24 mouse cellular contexts compared by ENCODE assay signal in the genomic region with DNA sequence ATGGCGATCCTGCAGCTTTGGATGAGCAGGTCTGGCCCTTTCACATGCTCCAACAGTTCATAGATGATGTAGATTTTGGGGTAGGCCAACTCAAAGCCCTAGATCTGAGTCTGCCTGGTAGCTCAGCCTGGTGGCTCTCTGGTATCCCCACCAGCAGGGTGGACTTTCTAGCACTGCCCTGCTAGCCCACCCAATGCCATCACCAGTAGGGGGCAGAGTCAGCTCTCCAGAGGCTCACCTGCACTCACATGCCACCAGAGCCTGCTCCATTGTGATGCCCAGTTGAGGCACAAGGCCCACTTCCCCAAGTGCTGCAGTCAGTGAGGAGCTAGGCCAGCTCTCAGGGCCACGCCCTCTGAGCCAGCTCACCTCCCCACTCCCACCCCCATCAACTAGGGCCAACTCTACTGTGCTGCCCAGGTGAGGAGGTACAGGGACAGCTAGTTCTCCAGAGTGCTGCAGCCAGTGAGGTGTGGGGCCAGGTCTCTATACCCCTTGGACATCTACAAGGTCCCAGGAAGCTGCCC. TPM values are rescaled to one million over a fixed set of nuclear protein-coding genes. Genes with fewer than 3 reads are reported as not detected.
DNase-seq lines count a peak whose midpoint lies in the region; ATAC-seq and TF ChIP-seq lines count a peak whose summit lies in the region.
"Had no signal": no experiment of that assay in that cellular context is flagged by ENCODE, and none has a peak within 500 bp of the region (broad histone marks: within the 10 kb centered on the region; RNA-seq: fewer than 3 reads in every experiment).

No protein-coding gene starts in this region.

- no peak for ATAC-seq in liver, postnatal 0 days
- ATAC-seq in common myeloid progenitor, adult 5-6 weeks (replicated peaks; ENCODE audit: low read depth, poor library complexity, severe bottlenecking): 0 out of 2 replicates have a peak, but pooled peaks have one; percentile 32
- ATAC-seq in megakaryocyte-erythroid progenitor cell, adult 5-6 weeks (replicated peaks; ENCODE audit: low FRiP score, low TSS enrichment, poor library complexity, severe bottlenecking): peak; percentile 57
- ATAC-seq: forebrain, embryonic 16.5 days; inflammation-experienced regulatory T-cells, adult 6 months; midbrain, embryonic 13.5 days had no signal

- peak; percentile 8 for DNase-seq in liver
- DNase-seq in liver, postnatal 0 days: no peak
- DNase-seq in urinary bladder, postnatal 14 days (ENCODE audit: low spot score): no peak
- DNase-seq in gastrocnemius, postnatal 10 days: no peak
- DNase-seq: adrenal gland, adult 2 months; cerebellum, adult 9-10 months; gastrocnemius, postnatal 36 days; kidney, postnatal 4 days; lung, postnatal 4 days; right cerebral cortex, adult 18-20 months; thymus, adult 2 months had no signal

- 76% methylated on average over 2 of the region's 2 CpGs for WGBS in liver, postnatal 0 days (ENCODE audit: insufficient replicate concordance)

- H3K9ac ChIP-seq in liver, postnatal 0 days (replicated peaks): no peak overlapping the region
- H3K9ac ChIP-seq: embryonic facial prominence, embryonic 12.5 days; hindbrain, embryonic 13.5 days; kidney, embryonic 15.5 days; limb, embryonic 13.5 days; lung, embryonic 15.5 days; midbrain, embryonic 13.5 days; neural tube, embryonic 12.5 days had no signal

- no peaks in the 10 kb centered on the region for H3K27me3 ChIP-seq in liver, postnatal 0 days (ENCODE audit: insufficient read depth, low read length)
- H3K27me3 ChIP-seq in E14TG2a.4 (ENCODE audit: insufficient read depth, low read length): no peaks in the 10 kb centered on the region; the same call in 1 of the 2 replicates
- H3K27me3 ChIP-seq: embryonic facial prominence, embryonic 12.5 days; hindbrain, embryonic 13.5 days; kidney, embryonic 15.5 days; limb, embryonic 13.5 days; lung, embryonic 15.5 days; midbrain, embryonic 13.5 days; neural tube, embryonic 12.5 days had no signal

- H3K9me3 ChIP-seq in liver, postnatal 0 days (ENCODE audit: low read length): no peaks in the 10 kb centered on the region
- H3K9me3 ChIP-seq in E14TG2a.4 (ENCODE audit: low read length): peaks cover 7% of the 10 kb centered on the region
- H3K9me3 ChIP-seq: embryonic facial prominence, embryonic 12.5 days; heart, embryonic 10.5 days; hindbrain, embryonic 13.5 days; kidney, embryonic 15.5 days; limb, embryonic 13.5 days; lung, embryonic 15.5 days; midbrain, embryonic 13.5 days; neural tube, embryonic 12.5 days had no signal

- no peak overlapping the region for H3K4me3 ChIP-seq in liver, postnatal 0 days (ENCODE audit: low read depth, low read length)
- H3K4me3 ChIP-seq in E14TG2a.4 (replicated peaks; ENCODE audit: low read length): no peak overlapping the region
- H3K4me3 ChIP-seq: embryonic facial prominence, embryonic 12.5 days; heart, embryonic 10.5 days; hindbrain, embryonic 13.5 days; kidney, embryonic 15.5 days; limb, embryonic 13.5 days; lung, embryonic 15.5 days; midbrain, embryonic 13.5 days; neural tube, embryonic 12.5 days had no signal

- TF ChIP-seq EP300 in liver, postnatal 0 days (IDR thresholded peaks at IDR 0.05; ENCODE audit: low read depth): no peak

- no peaks in the 10 kb centered on the region for H3K4me1 ChIP-seq in liver, postnatal 0 days (ENCODE audit: insufficient read depth)
- H3K4me1 ChIP-seq in E14TG2a.4 (replicated peaks; ENCODE audit: low read depth, low read length): no peaks in the 10 kb centered on the region
- H3K4me1 ChIP-seq: embryonic facial prominence, embryonic 12.5 days; heart, embryonic 10.5 days; hindbrain, embryonic 13.5 days; kidney, embryonic 15.5 days; limb, embryonic 13.5 days; lung, embryonic 15.5 days; midbrain, embryonic 13.5 days; neural tube, embryonic 12.5 days had no signal

- H3K27ac ChIP-seq in liver, postnatal 0 days (ENCODE audit: low read depth): no peak overlapping the region
- H3K27ac ChIP-seq: embryonic facial prominence, embryonic 12.5 days; heart, embryonic 10.5 days; hindbrain, embryonic 13.5 days; kidney, embryonic 15.5 days; limb, embryonic 13.5 days; lung, embryonic 15.5 days; midbrain, embryonic 13.5 days; neural tube, embryonic 12.5 days had no signal

- no peaks in the 10 kb centered on the region for H3K36me3 ChIP-seq in liver, postnatal 0 days (replicated peaks; ENCODE audit: insufficient read depth, low read length)
- H3K36me3 ChIP-seq in E14TG2a.4 (ENCODE audit: insufficient read depth, low read length): no peaks in the 10 kb centered on the region
- H3K36me3 ChIP-seq: embryonic facial prominence, embryonic 12.5 days; heart, embryonic 10.5 days; hindbrain, embryonic 13.5 days; kidney, embryonic 15.5 days; limb, embryonic 13.5 days; lung, embryonic 15.5 days; midbrain, embryonic 13.5 days; neural tube, embryonic 12.5 days had no signal

- H3K4me2 ChIP-seq in liver, postnatal 0 days (ENCODE audit: low read depth, low read length): no peak overlapping the region
- H3K4me2 ChIP-seq: embryonic facial prominence, embryonic 12.5 days; hindbrain, embryonic 13.5 days; kidney, embryonic 15.5 days; limb, embryonic 13.5 days; lung, embryonic 15.5 days; midbrain, embryonic 13.5 days; neural tube, embryonic 12.5 days had no signal

- no peak; the same call in 1 of the 2 replicates for TF ChIP-seq CTCF in liver, postnatal 0 days (IDR thresholded peaks at IDR 0.05; ENCODE audit: low read depth)
- 0 out of 2 replicates have a peak, but pooled peaks have one; percentile 7 for TF ChIP-seq CTCF in E14TG2a.4 (conservative IDR thresholded peaks at IDR 0.05; ENCODE audit: low read length)

RNA-seq across cellular contexts. Expression of gene Slc35b3, which starts 6.3 kb away (rescaled TPM):
- 19.1 and 19.7 TPM in 2 replicates for polyA plus RNA-seq in liver, postnatal 0 days (2015; fragmentation: Nextera tagmentation; extraction: Ambion mirVana)
- total RNA-seq in common myeloid progenitor, adult 5-6 weeks (2017): 21.9 and 24.7 TPM in 2 replicates
- total RNA-seq in megakaryocyte-erythroid progenitor cell, adult 5-6 weeks (2014; fragmentation: Nextera tagmentation): 25.5 and 40.9 TPM in 2 replicates
- 19.7 and 35.4 TPM in 2 replicates for total RNA-seq in megakaryocyte-erythroid progenitor cell, adult 5-6 weeks (2017)
- 1 to 10 TPM; 5.0 to 6.3 TPM for total RNA-seq in gastrocnemius, postnatal 10 days (2021)
